Mouse (Mus musculus): ENCODE measurements around the gene Utp6.
"Not testable (repeated sequence)": the region's sequence is repeated elsewhere in the genome, so short reads cannot be mapped to it uniquely, and the experiment has no call there.

DNA sequence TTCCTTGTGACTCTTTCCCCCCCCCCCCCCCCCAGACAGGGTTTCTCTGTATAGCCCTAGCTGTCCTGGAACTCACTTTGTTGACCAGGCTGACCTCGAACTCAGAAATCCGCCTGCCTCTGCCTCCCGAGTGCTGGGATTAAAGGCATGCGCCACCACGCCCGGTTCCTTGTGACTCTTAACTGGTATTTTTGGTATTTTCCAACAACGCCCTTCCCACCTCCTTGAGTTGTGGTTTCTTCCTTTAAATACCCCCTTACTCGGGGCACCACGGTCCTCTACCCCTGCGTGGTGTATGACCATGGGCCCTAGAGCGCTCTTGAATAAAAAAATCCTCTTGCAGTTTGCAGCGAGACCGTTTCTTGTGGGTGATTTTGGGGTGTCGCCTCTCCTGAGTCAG lies 14.9 kb upstream of the Utp6 start:
- not testable (repeated sequence) for TF ChIP-seq CTCF (IDR thresholded peaks at IDR 0.05; ENCODE audit: borderline replicate concordance, extremely low read depth, insufficient read depth, insufficient read length); POLR2A (IDR thresholded peaks at IDR 0.05; ENCODE audit: borderline replicate concordance, extremely low read depth, insufficient read depth, insufficient read length, poor library complexity, severe bottlenecking)
